Mouse (Mus musculus) kidney, embryonic 14.5 days (tissue): Measurements from ENCODE around the gene Siah2. TPM values are rescaled to one million over a fixed set of nuclear protein-coding genes. Genes with fewer than 3 reads are reported as not detected.
A peak's percentile ranks its signal among the peaks of the same experiment; 100 is the strongest.

Source experiments
- ATAC-seq: fragments of 200-750 bp; cut with Nextera tagmentation; 2 replicates; pipeline ENCODE4 v1.8.0; 2017; ENCODE audit warnings: moderate number of reproducible peaks, mild to moderate bottlenecking, moderate TSS enrichment, moderate library complexity; ENCODE audit not compliant: low FRiP score, low TSS enrichment
- H3K27ac ChIP-seq: fragments of 300-500 bp; sonication (generic); 2 replicates; pipeline ENCODE4 v1.5.1; 2014; ENCODE audit warnings: low read depth, mild to moderate bottlenecking, low read length, moderate library complexity, mixed read lengths
- H3K27me3 ChIP-seq: fragments of 300-500 bp; sonication (generic); 2 replicates; pipeline ENCODE4 v1.6.1; 2014; ENCODE audit warnings: mild to moderate bottlenecking, low read length; ENCODE audit not compliant: control insufficient read depth, insufficient read depth
- H3K36me3 ChIP-seq: fragments of 300-500 bp; sonication (generic); 2 replicates; pipeline ENCODE4 v1.6.1; 2014; ENCODE audit warnings: low read length, mixed read lengths; ENCODE audit not compliant: control insufficient read depth, insufficient read depth
- H3K4me1 ChIP-seq: fragments of 300-500 bp; sonication (generic); 2 replicates; pipeline ENCODE4 v1.6.1; 2014; ENCODE audit warnings: low read length, mixed read lengths; ENCODE audit not compliant: control insufficient read depth, insufficient read depth
- H3K4me2 ChIP-seq: fragments of 300-500 bp; sonication (generic); replicated peaks from 2 replicates; pipeline ENCODE4 v1.6.1; 2014; ENCODE audit warnings: low read depth, mild to moderate bottlenecking, low read length
- H3K4me3 ChIP-seq: fragments of 300-500 bp; sonication (generic); 2 replicates; pipeline ENCODE4 v1.5.1; 2014; ENCODE audit warnings: mild to moderate bottlenecking, low read length
- H3K9ac ChIP-seq: fragments of 300-500 bp; sonication (generic); 2 replicates; pipeline ENCODE4 v1.6.1; 2014; ENCODE audit warnings: low read depth, mild to moderate bottlenecking, low read length, moderate library complexity
- H3K9me3 ChIP-seq: fragments of 300-500 bp; sonication (generic); 2 replicates; pipeline ENCODE4 v1.6.1; 2016; ENCODE audit warnings: low read length; ENCODE audit not compliant: control insufficient read depth
- WGBS: fragments of 180-500 bp; shearing (Covaris S2); extraction: QIAGEN DNeasy Blood & Tissue Kit; methylation state at CpG from one replicate; pipeline ENCODE4 v1.1.7; 2014; 5-methylcytosine and 5-hydroxymethylcytosine counted together
- polyA plus RNA-seq: library from polyadenylated mRNA; unstranded; fragments of >200 nt; fragmentation: Nextera tagmentation; extraction: Ambion mirVana; gene quantifications from 2 replicates; pipeline ENCODE4 v1.2.1, GENCODE M21; 2014

Siah2 gene
- polyA plus RNA-seq, 1 experiment from 2014 or later = 5.5 TPM

DNA sequence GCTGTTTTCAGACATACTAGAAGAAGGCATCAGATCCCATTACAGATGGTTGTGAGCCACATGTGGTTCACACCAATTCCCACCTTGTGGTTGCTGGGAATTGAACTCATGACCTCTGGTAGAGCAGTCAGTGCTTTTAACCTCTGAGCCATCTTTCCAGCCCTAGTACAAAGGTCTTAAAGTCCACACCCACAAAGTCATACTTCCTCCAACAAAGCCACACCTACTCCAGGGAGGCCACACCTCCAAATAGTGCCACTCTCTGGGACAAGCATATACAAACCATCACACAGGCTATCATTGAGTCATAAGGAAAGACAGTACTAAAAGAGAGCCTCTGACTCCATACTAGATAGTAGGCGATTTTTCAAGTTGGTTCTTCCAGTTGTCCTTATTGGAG, 10.1 kb upstream of the Siah2 start:
- no peak for ATAC-seq
- H3K9me3 ChIP-seq = no peaks in the 10 kb centered on the region
- no peak overlapping the region for H3K4me2 ChIP-seq
- no peak overlapping the region for H3K4me3 ChIP-seq
- H3K4me1 ChIP-seq = no peaks in the 10 kb centered on the region
- H3K36me3 ChIP-seq = no peaks in the 10 kb centered on the region
- 88% methylated on average over 1 of the region's 1 CpGs for WGBS
- no peak overlapping the region for H3K27ac ChIP-seq
- H3K9ac ChIP-seq = no peak overlapping the region
- H3K27me3 ChIP-seq = no peaks in the 10 kb centered on the region

DNA sequence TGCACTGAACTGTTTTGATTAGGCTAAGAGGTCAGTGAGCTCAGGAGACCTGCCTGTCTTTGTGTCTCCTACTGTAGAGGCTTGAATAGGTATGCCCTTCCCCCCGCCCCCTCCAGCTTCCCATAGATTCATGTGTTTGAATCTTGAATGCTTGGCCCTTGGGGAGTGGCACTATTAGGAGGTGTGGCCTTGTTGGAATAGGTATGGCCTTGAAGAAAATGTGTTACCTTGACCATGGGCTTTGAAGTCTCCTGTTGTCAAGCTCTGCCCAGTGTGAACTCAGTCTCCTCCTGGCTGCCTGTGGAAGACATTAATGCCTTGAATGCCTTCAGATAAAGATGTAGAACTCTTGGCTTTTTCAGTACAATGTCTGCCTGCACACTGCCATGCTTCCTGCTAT, 9.2 kb upstream of the Siah2 start:
- ATAC-seq = no peak
- no peaks in the 10 kb centered on the region for H3K9me3 ChIP-seq
- no peaks in the 10 kb centered on the region for H3K27me3 ChIP-seq
- no peak overlapping the region for H3K4me3 ChIP-seq
- no peak overlapping the region for H3K9ac ChIP-seq
- H3K27ac ChIP-seq = no peak overlapping the region
- no peaks in the 10 kb centered on the region for H3K4me1 ChIP-seq
- 95% methylated on average over 1 of the region's 1 CpGs for WGBS
- H3K4me2 ChIP-seq = no peak overlapping the region
- H3K36me3 ChIP-seq = no peaks in the 10 kb centered on the region

DNA sequence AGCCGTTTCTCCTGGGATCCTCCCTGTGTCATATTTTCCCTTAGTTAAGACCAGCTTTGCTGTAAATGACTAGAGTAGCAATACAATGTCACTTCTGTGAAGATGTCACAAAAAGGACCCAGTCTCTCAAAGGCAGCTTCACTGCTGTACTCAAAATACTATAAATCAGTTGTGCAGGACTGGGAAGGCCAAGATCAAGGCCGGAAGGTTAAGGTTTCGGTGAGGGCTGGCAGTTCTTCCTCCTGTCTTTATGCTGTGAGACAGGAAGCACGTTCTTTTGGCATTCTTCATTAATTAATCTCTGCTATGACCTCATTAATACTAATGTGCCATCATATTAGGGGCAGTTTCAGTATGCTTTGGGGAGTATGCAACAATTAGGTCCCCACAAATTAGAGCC, 5.7 kb upstream of the Siah2 start:
- Histone ChIP-seq H3K27ac (no peak overlapping the region), H3K27me3 (no peaks in the 10 kb centered on the region), H3K9ac (no peak overlapping the region), H3K4me1 (no peaks in the 10 kb centered on the region), H3K36me3 (no peaks in the 10 kb centered on the region), H3K9me3 (no peaks in the 10 kb centered on the region), H3K4me2 (no peak overlapping the region), H3K4me3 (no peak overlapping the region)
- ATAC-seq = no peak
- WGBS = 51% methylated on average over 4 of the region's 4 CpGs

DNA sequence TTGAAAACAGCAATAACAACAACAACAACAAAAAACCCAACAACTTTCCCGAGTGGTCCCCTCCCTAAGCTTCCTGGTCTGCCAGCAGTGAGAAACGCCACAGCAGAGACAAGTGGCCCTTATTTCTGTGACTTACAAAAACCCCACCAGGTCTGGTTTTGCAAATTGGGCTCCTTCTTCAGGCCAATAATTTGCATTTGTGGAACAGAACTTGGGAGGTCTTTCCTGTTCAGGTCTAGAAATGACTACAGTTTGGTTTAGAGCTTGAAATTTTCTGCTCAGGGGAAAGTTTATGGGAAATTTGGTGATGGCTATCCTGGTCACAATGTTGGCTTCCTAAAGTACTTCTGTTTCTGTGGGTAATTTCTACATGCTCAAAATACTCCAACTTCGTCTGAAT, 4.6 kb upstream of the Siah2 start:
- no peak overlapping the region for H3K4me2 ChIP-seq
- no peak overlapping the region for H3K4me3 ChIP-seq
- no peak overlapping the region for H3K9ac ChIP-seq
- no peaks in the 10 kb centered on the region for H3K4me1 ChIP-seq
- H3K36me3 ChIP-seq = no peaks in the 10 kb centered on the region
- no peak overlapping the region for H3K27ac ChIP-seq
- ATAC-seq = no peak
- H3K9me3 ChIP-seq = no peaks in the 10 kb centered on the region
- H3K27me3 ChIP-seq = no peaks in the 10 kb centered on the region
- 60% methylated on average over 3 of the region's 3 CpGs for WGBS

DNA sequence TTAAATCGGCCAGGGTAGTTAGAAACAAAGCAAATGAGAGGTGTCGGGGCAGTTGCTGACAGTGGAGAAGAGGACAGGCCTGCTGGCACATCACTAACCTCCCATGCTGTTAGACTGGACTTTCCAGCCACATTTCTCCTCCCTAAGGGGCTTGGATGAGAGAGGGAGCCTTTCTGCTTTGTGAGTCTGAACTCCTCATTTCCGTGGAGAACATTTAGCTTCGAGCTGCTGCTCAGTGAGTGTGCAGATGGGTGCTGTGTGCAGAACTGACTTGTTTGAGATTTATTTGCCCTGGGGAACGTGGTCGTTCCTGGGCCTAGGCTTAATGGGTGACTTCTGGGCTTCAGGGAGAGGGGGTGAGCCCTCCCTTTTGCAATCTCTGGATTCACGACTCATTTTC, 3.3 kb upstream of the Siah2 start:
- Histone ChIP-seq H3K9me3 (no peaks in the 10 kb centered on the region), H3K36me3 (no peaks in the 10 kb centered on the region), H3K27me3 (no peaks in the 10 kb centered on the region), H3K4me2 (no peak overlapping the region), H3K4me1 (no peaks in the 10 kb centered on the region), H3K4me3 (no peak overlapping the region), H3K9ac (no peak overlapping the region), H3K27ac (no peak overlapping the region)
- WGBS = 34% methylated on average over 7 of the region's 7 CpGs
- no peak for ATAC-seq

DNA sequence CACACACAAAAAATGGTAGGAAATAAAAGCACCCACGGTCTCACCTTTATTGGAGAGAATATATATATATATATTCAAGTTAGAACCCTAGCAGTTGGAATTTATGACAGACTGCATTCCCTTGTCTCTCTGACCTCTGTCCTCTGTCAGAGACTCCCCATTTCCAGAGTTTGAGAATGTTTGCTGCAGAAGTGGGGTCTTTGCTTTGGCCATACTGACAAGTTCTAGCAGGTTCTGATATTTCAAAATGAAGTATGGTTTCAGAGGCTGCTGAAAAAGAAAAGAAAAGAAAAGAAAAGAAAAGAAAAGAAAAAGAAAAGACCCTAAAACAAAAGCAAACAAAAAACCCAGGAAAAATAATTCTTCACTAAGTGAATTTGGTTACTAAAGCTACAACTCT, 2.8 kb upstream of the Siah2 start:
- Histone ChIP-seq H3K4me1 (no peaks in the 10 kb centered on the region), H3K4me3 (no peak overlapping the region), H3K36me3 (no peaks in the 10 kb centered on the region), H3K4me2 (no peak overlapping the region), H3K9me3 (no peaks in the 10 kb centered on the region), H3K27ac (no peak overlapping the region), H3K27me3 (no peaks in the 10 kb centered on the region), H3K9ac (no peak overlapping the region)
- no peak for ATAC-seq
- 80% methylated on average over 1 of the region's 1 CpGs for WGBS

DNA sequence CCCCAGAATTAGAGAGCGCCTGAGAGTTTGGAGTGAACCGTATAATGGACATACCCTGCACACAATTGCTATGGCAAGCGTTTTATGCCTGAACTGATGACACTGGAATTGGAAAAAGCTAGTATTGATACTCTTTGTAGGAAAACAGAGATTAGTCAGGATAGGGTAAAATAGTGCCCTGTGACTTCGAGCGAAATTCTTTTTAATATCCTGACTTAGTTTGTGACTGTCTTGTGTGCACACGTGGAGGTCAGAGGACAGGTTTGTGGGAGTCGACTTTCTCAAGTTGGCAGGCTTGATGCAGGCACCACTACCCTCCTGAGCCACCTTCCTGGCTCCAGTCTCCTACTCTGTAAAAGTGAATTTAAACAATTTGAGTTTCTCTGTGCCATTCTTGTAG, 1.1 kb upstream of the Siah2 start:
- no peaks in the 10 kb centered on the region for H3K4me1 ChIP-seq
- H3K27ac ChIP-seq = no peak overlapping the region
- H3K4me3 ChIP-seq = no peak overlapping the region
- ATAC-seq = no peak
- 81% methylated on average over 7 of the region's 7 CpGs for WGBS
- no peaks in the 10 kb centered on the region for H3K27me3 ChIP-seq
- H3K36me3 ChIP-seq = no peaks in the 10 kb centered on the region
- H3K9me3 ChIP-seq = no peaks in the 10 kb centered on the region
- H3K4me2 ChIP-seq = no peak overlapping the region
- no peak overlapping the region for H3K9ac ChIP-seq

DNA sequence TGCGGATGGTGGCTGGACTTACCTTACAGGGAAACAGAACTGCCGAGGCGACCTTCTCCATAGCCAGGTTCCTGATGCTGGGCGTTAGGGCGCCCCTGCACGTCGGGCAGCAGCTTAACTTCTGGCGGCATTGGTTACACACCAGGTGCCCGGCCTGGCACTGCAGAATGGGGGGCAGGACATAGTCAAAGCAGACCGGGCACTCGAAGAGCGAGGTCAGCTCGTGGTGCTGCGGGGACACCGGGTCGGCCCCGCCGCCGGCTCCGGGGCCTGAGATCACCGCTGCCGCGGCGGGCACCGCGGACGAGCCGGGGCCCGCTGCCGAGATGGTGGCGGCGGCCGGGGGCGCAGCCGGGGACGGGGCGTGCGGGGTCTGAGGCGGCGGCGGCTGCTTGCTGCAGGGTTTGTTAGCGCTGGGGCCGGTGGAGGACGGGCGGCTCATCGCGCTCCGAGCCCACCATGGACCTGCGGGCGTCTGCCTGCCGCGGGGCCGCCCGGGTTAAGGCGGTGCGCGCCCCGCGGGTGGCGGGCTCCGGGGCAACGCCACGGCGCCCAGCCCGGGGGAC, 743 bp downstream of the Siah2 start:
- peak; percentile 11 for ATAC-seq
- Histone ChIP-seq H3K27me3 (no peaks in the 10 kb centered on the region), H3K9me3 (no peaks in the 10 kb centered on the region), H3K9ac (peak overlapping the region; percentile 78), H3K4me2 (peak overlapping the region; percentile 97), H3K4me3 (peak overlapping the region; percentile 83), H3K4me1 (0 out of 2 replicates have a peak, but pooled peaks cover 2% of the 10 kb centered on the region), H3K27ac (0 out of 2 replicates have a peak overlapping the region, but pooled peaks have one; percentile 42), H3K36me3 (no peaks in the 10 kb centered on the region)
- WGBS = 1% methylated on average over 45 of the region's 65 CpGs

DNA sequence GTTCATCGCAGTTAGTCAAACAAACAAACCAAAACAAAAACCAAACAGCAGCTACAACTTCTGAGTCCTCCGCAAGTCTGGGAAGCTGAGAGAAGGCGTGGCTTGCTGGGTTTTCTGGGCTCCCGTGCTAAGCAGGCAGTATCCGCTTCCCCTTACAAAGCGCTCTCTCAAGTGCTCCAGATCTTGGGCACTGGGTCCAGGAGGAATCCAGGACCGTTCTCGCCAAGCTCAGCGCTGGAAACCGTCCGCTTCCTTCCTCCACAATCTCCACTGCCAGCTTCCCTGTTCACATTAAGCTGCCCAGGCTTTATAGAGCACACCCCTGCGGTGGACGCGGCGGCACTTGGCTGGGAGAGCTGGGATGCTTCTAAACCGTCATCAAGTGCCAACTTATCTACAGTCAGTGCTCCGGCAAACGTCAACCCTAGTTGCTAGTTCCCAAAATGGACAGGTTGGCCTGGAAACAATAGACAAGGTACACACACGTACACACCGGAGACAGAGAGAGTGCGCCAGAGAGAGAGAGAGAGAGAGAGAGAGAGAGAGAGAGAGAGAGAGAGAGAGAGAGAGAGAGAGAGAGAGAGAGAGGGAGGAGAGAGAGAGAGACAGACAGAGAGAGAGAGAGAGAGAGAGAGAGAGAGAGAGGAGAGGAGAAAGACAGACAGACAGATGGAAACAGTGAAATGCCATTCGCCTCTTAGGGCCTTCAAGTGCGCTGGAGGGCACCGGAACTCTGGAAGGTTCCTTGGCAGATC, 1.4 kb downstream of the Siah2 start:
- peak overlapping the region; percentile 97 for H3K4me2 ChIP-seq
- H3K9ac ChIP-seq = peak overlapping the region; percentile 78; the same call in 1 of the 2 replicates
- H3K27ac ChIP-seq = no peak overlapping the region
- under 1% methylated on average over 24 of the region's 24 CpGs for WGBS
- no peaks in the 10 kb centered on the region for H3K36me3 ChIP-seq
- H3K4me1 ChIP-seq = 0 out of 2 replicates have a peak, but pooled peaks cover 2% of the 10 kb centered on the region
- no peaks in the 10 kb centered on the region for H3K27me3 ChIP-seq
- no peaks in the 10 kb centered on the region for H3K9me3 ChIP-seq
- peak; percentile 29 for ATAC-seq
- peak overlapping the region; percentile 83 for H3K4me3 ChIP-seq
